ENCODE assay signal across 10 mouse cellular contexts in the genomic region with DNA sequence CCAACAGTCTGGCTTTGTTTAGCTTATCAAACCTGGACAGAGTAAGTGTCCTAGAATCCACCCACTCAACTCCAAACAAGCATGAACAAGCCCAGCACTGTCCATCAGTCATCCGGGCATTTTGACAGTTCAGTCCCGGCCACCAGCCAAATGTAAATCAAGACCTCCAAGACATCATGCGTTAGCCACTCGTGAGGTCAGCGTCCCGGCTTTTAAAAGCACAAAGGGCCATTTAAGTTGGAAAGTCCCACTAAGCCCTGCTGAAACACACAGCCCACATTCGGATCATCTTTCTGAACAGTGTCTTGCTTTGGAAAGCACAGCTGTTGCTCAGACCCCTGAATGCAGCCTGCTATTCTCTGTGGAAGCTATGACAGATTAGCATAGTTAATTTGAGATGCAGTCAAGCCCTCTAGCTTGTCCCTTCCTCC. TPM values are rescaled to one million over a fixed set of nuclear protein-coding genes. Genes with fewer than 3 reads are reported as not detected.
DNase-seq lines count a peak whose midpoint lies in the region; ATAC-seq lines count a peak whose summit lies in the region.
"Had no signal": no experiment of that assay in that cellular context is flagged by ENCODE, and none has a peak within 500 bp of the region (broad histone marks: within the 10 kb centered on the region; RNA-seq: fewer than 3 reads in every experiment).

No protein-coding gene starts in this region.

- H3K9ac ChIP-seq in hindbrain, embryonic 16.5 days (ENCODE audit: low read depth, low read length): no peak overlapping the region
- no peak overlapping the region for H3K9ac ChIP-seq in hindbrain, embryonic 13.5 days
- no peak overlapping the region for H3K9ac ChIP-seq in forebrain, embryonic 12.5 days
- H3K9ac ChIP-seq in forebrain, embryonic 11.5 days (ENCODE audit: low read length): no peak overlapping the region
- H3K9ac ChIP-seq: neural tube, embryonic 13.5 days had no signal

- no peaks in the 10 kb centered on the region; the same call in 1 of the 2 replicates for H3K4me1 ChIP-seq in hindbrain, embryonic 16.5 days (ENCODE audit: control insufficient read depth, insufficient read depth, low read depth, low read length)
- peaks cover 11% of the 10 kb centered on the region; the same call in 1 of the 2 replicates for H3K4me1 ChIP-seq in hindbrain, embryonic 13.5 days (replicated peaks)
- H3K4me1 ChIP-seq in heart, embryonic 10.5 days: peaks cover 14% of the 10 kb centered on the region
- H3K4me1 ChIP-seq in forebrain, embryonic 12.5 days: peaks cover 4% of the 10 kb centered on the region; the same call in 1 of the 2 replicates
- no peaks in the 10 kb centered on the region for H3K4me1 ChIP-seq in forebrain, embryonic 11.5 days (replicated peaks; ENCODE audit: control insufficient read depth, insufficient read depth, low read length)

- no peaks in the 10 kb centered on the region for H3K27me3 ChIP-seq in hindbrain, embryonic 16.5 days (replicated peaks; ENCODE audit: control insufficient read depth, insufficient read depth, low read length)
- H3K27me3 ChIP-seq in hindbrain, embryonic 13.5 days: no peaks in the 10 kb centered on the region
- no peaks in the 10 kb centered on the region for H3K27me3 ChIP-seq in heart, embryonic 10.5 days (ENCODE audit: insufficient read depth, poor library complexity, severe bottlenecking)
- H3K27me3 ChIP-seq in forebrain, embryonic 12.5 days: no peaks in the 10 kb centered on the region
- H3K27me3 ChIP-seq in forebrain, embryonic 11.5 days (ENCODE audit: control insufficient read depth, insufficient read depth, low read length): no peaks in the 10 kb centered on the region
- H3K27me3 ChIP-seq: neural tube, embryonic 13.5 days had no signal

- DNase-seq in embryo, embryonic 10.5 days (ENCODE audit: low spot score): peak; percentile 54
- no peak for DNase-seq in heart, embryonic 10.5 days (ENCODE audit: low spot score)
- peak; percentile 68 for DNase-seq in lung, postnatal 14 days
- DNase-seq in ovary, postnatal 10 days (ENCODE audit: low spot score): no peak
- DNase-seq in forebrain, embryonic 11.5 days (ENCODE audit: low spot score): no peak

- no peak overlapping the region for H3K4me3 ChIP-seq in hindbrain, embryonic 16.5 days (ENCODE audit: low read length)
- H3K4me3 ChIP-seq in hindbrain, embryonic 13.5 days: no peak overlapping the region
- no peak overlapping the region for H3K4me3 ChIP-seq in heart, embryonic 10.5 days
- no peak overlapping the region for H3K4me3 ChIP-seq in forebrain, embryonic 12.5 days (replicated peaks)
- no peak overlapping the region for H3K4me3 ChIP-seq in forebrain, embryonic 11.5 days (ENCODE audit: low read depth, low read length)
- H3K4me3 ChIP-seq: neural tube, embryonic 13.5 days had no signal

- H3K4me2 ChIP-seq in hindbrain, embryonic 16.5 days (ENCODE audit: low read length): no peak overlapping the region
- no peak overlapping the region for H3K4me2 ChIP-seq in hindbrain, embryonic 13.5 days
- H3K4me2 ChIP-seq in forebrain, embryonic 12.5 days: no peak overlapping the region
- H3K4me2 ChIP-seq in forebrain, embryonic 11.5 days (ENCODE audit: low read depth, low read length, severe bottlenecking): no peak overlapping the region
- H3K4me2 ChIP-seq: neural tube, embryonic 13.5 days had no signal

- peak; percentile 52; the same call in 1 of the 2 replicates for ATAC-seq in hindbrain, embryonic 16.5 days
- ATAC-seq in hindbrain, embryonic 13.5 days (ENCODE audit: low FRiP score): no peak
- ATAC-seq in forebrain, embryonic 12.5 days (ENCODE audit: low FRiP score): no peak
- ATAC-seq in forebrain, embryonic 11.5 days (replicated peaks; ENCODE audit: low FRiP score): no peak

- H3K36me3 ChIP-seq in hindbrain, embryonic 16.5 days (ENCODE audit: control insufficient read depth, insufficient read depth, low read length): no peaks in the 10 kb centered on the region
- no peaks in the 10 kb centered on the region for H3K36me3 ChIP-seq in hindbrain, embryonic 13.5 days
- H3K36me3 ChIP-seq in heart, embryonic 10.5 days: no peaks in the 10 kb centered on the region
- H3K36me3 ChIP-seq in forebrain, embryonic 12.5 days (replicated peaks): no peaks in the 10 kb centered on the region
- H3K36me3 ChIP-seq in forebrain, embryonic 11.5 days (ENCODE audit: control insufficient read depth, insufficient read depth, low read length): no peaks in the 10 kb centered on the region
- H3K36me3 ChIP-seq: G1E; neural tube, embryonic 13.5 days had no signal

- 33% methylated on average over 7 of the region's 7 CpGs for WGBS in hindbrain, embryonic 16.5 days
- 31% methylated on average over 7 of the region's 7 CpGs for WGBS in hindbrain, embryonic 13.5 days
- WGBS in heart, embryonic 10.5 days: 46% methylated on average over 7 of the region's 7 CpGs
- 69% methylated on average over 7 of the region's 7 CpGs for WGBS in forebrain, embryonic 12.5 days
- WGBS in forebrain, embryonic 11.5 days: 73% methylated on average over 7 of the region's 7 CpGs

- H3K27ac ChIP-seq in hindbrain, embryonic 16.5 days (ENCODE audit: low read depth, low read length): no peak overlapping the region
- H3K27ac ChIP-seq in hindbrain, embryonic 13.5 days: no peak overlapping the region
- H3K27ac ChIP-seq in heart, embryonic 10.5 days: peak overlapping the region; percentile 13; the same call in 1 of the 2 replicates
- H3K27ac ChIP-seq in forebrain, embryonic 12.5 days: no peak overlapping the region
- no peak overlapping the region for H3K27ac ChIP-seq in forebrain, embryonic 11.5 days (ENCODE audit: low read depth, low read length)
- H3K27ac ChIP-seq: neural tube, embryonic 13.5 days had no signal

- H3K9me3 ChIP-seq in hindbrain, embryonic 16.5 days (ENCODE audit: control insufficient read depth, low read length): no peaks in the 10 kb centered on the region
- H3K9me3 ChIP-seq in hindbrain, embryonic 13.5 days: no peaks in the 10 kb centered on the region
- H3K9me3 ChIP-seq in heart, embryonic 10.5 days: no peaks in the 10 kb centered on the region
- H3K9me3 ChIP-seq in forebrain, embryonic 12.5 days: no peaks in the 10 kb centered on the region
- no peaks in the 10 kb centered on the region for H3K9me3 ChIP-seq in forebrain, embryonic 11.5 days (ENCODE audit: control insufficient read depth, low read length)
- H3K9me3 ChIP-seq: G1E; neural tube, embryonic 13.5 days had no signal

RNA-seq across cellular contexts. Expression of gene Gm12166, which starts 26.1 kb away (rescaled TPM):
- polyA plus RNA-seq in hindbrain, embryonic 16.5 days (2015; fragmentation: Nextera tagmentation; extraction: Ambion mirVana): 5.5 and 13.3 TPM in 2 replicates
- 5.0 and 7.9 TPM in 2 replicates for polyA plus RNA-seq in hindbrain, embryonic 13.5 days (2015; fragmentation: Nextera tagmentation; extraction: Ambion mirVana)
- polyA plus RNA-seq in heart, embryonic 10.5 days (2016; fragmentation: Nextera tagmentation; extraction: Ambion mirVana): 4.3 and 4.5 TPM in 2 replicates
- polyA plus RNA-seq in forebrain, embryonic 12.5 days (2016; fragmentation: Nextera tagmentation; extraction: Ambion mirVana): 3.1 and 3.2 TPM in 2 replicates
- polyA plus RNA-seq in forebrain, embryonic 11.5 days (2014; fragmentation: Nextera tagmentation; extraction: Ambion mirVana): 1.9 and 3.4 TPM in 2 replicates

RNA-seq across cellular contexts. Expression of gene Adam19, which starts 29.8 kb away (rescaled TPM):
- polyA plus RNA-seq in hindbrain, embryonic 16.5 days (2015; fragmentation: Nextera tagmentation; extraction: Ambion mirVana): 9.4 and 13.0 TPM in 2 replicates
- 13.2 and 14.9 TPM in 2 replicates for polyA plus RNA-seq in hindbrain, embryonic 13.5 days (2015; fragmentation: Nextera tagmentation; extraction: Ambion mirVana)
- polyA plus RNA-seq in heart, embryonic 10.5 days (2016; fragmentation: Nextera tagmentation; extraction: Ambion mirVana): 24.2 and 32.9 TPM in 2 replicates
- polyA plus RNA-seq in forebrain, embryonic 12.5 days (2016; fragmentation: Nextera tagmentation; extraction: Ambion mirVana): 9.7 and 10.2 TPM in 2 replicates
- polyA plus RNA-seq in forebrain, embryonic 11.5 days (2014; fragmentation: Nextera tagmentation; extraction: Ambion mirVana): 7.9 and 8.3 TPM in 2 replicates
- polyA plus RNA-seq: G1E had no signal

RNA-seq across cellular contexts. Expression of gene Sox30, which starts 45.9 kb away (rescaled TPM):
- polyA plus RNA-seq in hindbrain, embryonic 16.5 days (2015; fragmentation: Nextera tagmentation; extraction: Ambion mirVana): not detected in 2 replicates
- 0.10 and 0.17 TPM in 2 replicates for polyA plus RNA-seq in hindbrain, embryonic 13.5 days (2015; fragmentation: Nextera tagmentation; extraction: Ambion mirVana)
- polyA plus RNA-seq in heart, embryonic 10.5 days (2016; fragmentation: Nextera tagmentation; extraction: Ambion mirVana): 0.05 and 0.20 TPM in 2 replicates
- polyA plus RNA-seq in forebrain, embryonic 12.5 days (2016; fragmentation: Nextera tagmentation; extraction: Ambion mirVana): 0.19 and 0.22 TPM in 2 replicates
- 0.17 and 0.37 TPM in 2 replicates for polyA plus RNA-seq in forebrain, embryonic 11.5 days (2014; fragmentation: Nextera tagmentation; extraction: Ambion mirVana)
- polyA plus RNA-seq: G1E had no signal

Comparison
In these comparisons a context has a peak if more than half of its experiments do, and no peak if none do; other contexts are left out.
1. DNase-seq: peak in embryo, embryonic 10.5 days (single experiment) and lung, postnatal 14 days (single experiment); none in heart, embryonic 10.5 days (single experiment), ovary, postnatal 10 days (single experiment) and forebrain, embryonic 11.5 days (single experiment).